Mouse (Mus musculus): Measurements from ENCODE around the gene Smad6.

The Smad6 gene

GRCm38 (mm10) chr9:64021853-64022561 is at the start of gene Smad6:
Gene Smad6 (minus strand): TSS chr9:64022059.
- peak; percentile 65 for DNase-seq

GRCm38 (mm10) chr9:64070674-64071073 is 48.8 kb upstream of the Smad6 start:
- no peak for DNase-seq

GRCm38 (mm10) chr9:64069131-64069530 is 47.3 kb upstream of the Smad6 start:
- DNase-seq: no peak

- DNase-seq: no peak
Observed at GRCm38 (mm10) chr9:64068571-64068970, 46.7 kb upstream of the Smad6 start.

GRCm38 (mm10) chr9:64067787-64068186 is 45.9 kb upstream of the Smad6 start:
- DNase-seq: no peak

GRCm38 (mm10) chr9:64060033-64060539 is 38.2 kb upstream of the Smad6 start:
- DNase-seq: no peak

GRCm38 (mm10) chr9:64057903-64058650 is 36.2 kb upstream of the Smad6 start:
- no peak for DNase-seq

- DNase-seq: no peak
Observed at GRCm38 (mm10) chr9:64055162-64055561, 33.3 kb upstream of the Smad6 start.

- no peak for DNase-seq
Observed at GRCm38 (mm10) chr9:64053786-64054185, 31.9 kb upstream of the Smad6 start.

GRCm38 (mm10) chr9:64051241-64051640 is 29.4 kb upstream of the Smad6 start:
- DNase-seq: no peak

- DNase-seq: no peak
Observed at GRCm38 (mm10) chr9:64050513-64051065, 28.7 kb upstream of the Smad6 start.

- DNase-seq: peak; percentile 29
Observed at GRCm38 (mm10) chr9:64049471-64050380, 27.9 kb upstream of the Smad6 start.

- no peak for DNase-seq
Observed at GRCm38 (mm10) chr9:64045117-64045890, 23.4 kb upstream of the Smad6 start.

GRCm38 (mm10) chr9:64044343-64044742 is 22.5 kb upstream of the Smad6 start:
- no peak for DNase-seq

GRCm38 (mm10) chr9:64042911-64043310 is 21.1 kb upstream of the Smad6 start:
- no peak for DNase-seq

- DNase-seq: no peak
Observed at GRCm38 (mm10) chr9:64042216-64042615, 20.4 kb upstream of the Smad6 start.

GRCm38 (mm10) chr9:64029908-64030631 is 8.2 kb upstream of the Smad6 start:
- DNase-seq: no peak

- DNase-seq: peak; percentile 11
Observed at GRCm38 (mm10) chr9:64025565-64025964, 3.7 kb upstream of the Smad6 start.

- DNase-seq: no peak
Observed at GRCm38 (mm10) chr9:64024976-64025375, 3.1 kb upstream of the Smad6 start.

GRCm38 (mm10) chr9:64022562-64023366 is 905 bp upstream of the Smad6 start:
- DNase-seq: peak; percentile 77
